Mouse (Mus musculus) embryonic fibroblast, embryonic 13.5 days (primary cell): ENCODE data around the gene Slc35f1. TPM values are rescaled to one million over a fixed set of nuclear protein-coding genes. Genes with fewer than 3 reads are reported as not detected.

Source experiments
- H3K27ac ChIP-seq: 2 replicates; pipeline ENCODE4 v1.5.1; 2012; ENCODE audit warnings: low read length, control low read depth, inconsistent platforms; ENCODE audit not compliant: insufficient read depth
- H3K4me1 ChIP-seq: 2 replicates; pipeline ENCODE4 v1.6.1; 2011; ENCODE audit warnings: low read length; ENCODE audit not compliant: control insufficient read depth, insufficient read depth
- H3K4me3 ChIP-seq: 2 replicates; pipeline ENCODE4 v1.5.1; 2011; ENCODE audit warnings: mild to moderate bottlenecking, control low read depth, low read length; ENCODE audit not compliant: insufficient read depth
- CTCF ChIP-seq: IDR thresholded peaks from 2 replicates; pipeline ENCODE4 v1.5.1; 2011; ENCODE audit warnings: mild to moderate bottlenecking, control low read depth, low read length, moderate library complexity, borderline replicate concordance; ENCODE audit not compliant: insufficient read depth
- POLR2A ChIP-seq: IDR thresholded peaks from 2 replicates; pipeline ENCODE4 v1.6.1; 2011; ENCODE audit warnings: low read depth, mild to moderate bottlenecking, control low read depth, low read length, moderate library complexity
- polyA plus RNA-seq: library from polyadenylated mRNA; stranded (reverse); fragments of >200 nt; gene quantifications from 2 replicates; pipeline ENCODE4 v1.2.4, GENCODE M21; 2011; ENCODE audit warnings: low read depth; ENCODE audit not compliant: missing spikeins, insufficient read length

The Slc35f1 gene
- polyA plus RNA-seq, 1 experiment = 0.90 TPM

DNA sequence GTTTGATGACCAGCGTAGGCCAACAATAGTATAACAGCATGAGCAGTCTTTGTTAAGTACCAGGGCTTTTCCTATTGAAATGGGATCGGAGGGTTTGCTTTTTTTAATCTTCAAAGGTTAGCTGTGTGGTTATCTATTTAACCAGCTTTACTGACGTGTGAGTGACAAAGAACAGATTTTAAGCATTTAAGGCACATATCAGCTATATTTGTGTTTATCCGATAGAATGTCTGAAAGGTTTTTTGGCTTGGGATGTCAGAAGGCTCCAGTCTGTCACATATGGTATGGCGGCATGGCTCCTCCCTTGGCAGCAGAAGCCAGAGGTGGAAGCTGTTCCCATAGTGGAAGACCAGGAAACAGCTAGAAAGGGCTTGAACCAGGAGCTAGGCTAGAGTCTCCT lies 36.3 kb downstream of the Slc35f1 start:
- H3K4me3 ChIP-seq = no peak overlapping the region
- TF ChIP-seq CTCF (no peak), POLR2A (no peak)
- H3K27ac ChIP-seq = no peak overlapping the region
- no peaks in the 10 kb centered on the region for H3K4me1 ChIP-seq

DNA sequence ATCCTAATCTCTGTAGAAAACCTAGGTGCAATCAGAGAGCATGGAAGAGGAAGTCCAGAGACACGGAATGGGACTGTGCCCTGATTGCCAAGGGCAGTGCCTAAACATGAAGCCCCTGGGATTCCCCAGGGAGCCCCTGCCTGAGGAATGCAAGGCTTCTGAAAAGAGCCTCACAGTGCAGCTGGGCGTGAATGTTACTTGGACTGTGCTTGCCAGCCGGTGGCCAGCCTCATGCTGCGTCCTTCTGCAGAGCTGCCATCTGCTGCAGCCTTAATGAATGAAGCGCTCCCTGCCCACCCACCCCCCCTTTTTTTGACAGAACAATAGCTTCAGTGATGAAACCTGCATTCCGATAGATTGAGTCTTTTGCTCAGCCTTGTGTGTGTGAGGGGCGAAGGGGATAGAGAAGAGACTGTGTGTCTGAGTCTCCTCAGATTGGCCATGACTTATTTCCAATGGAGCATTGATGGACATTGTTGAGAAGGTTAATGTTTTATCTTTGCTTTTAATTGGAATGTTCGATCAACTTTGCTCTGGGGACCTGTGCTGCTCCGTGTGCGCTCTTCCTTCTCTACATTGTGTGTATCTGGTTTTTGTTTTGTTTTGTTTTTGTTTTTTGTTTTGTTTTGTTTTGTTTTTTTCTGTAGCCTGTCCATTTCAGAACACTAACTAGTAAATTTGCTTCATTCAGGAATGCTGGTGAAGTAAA lies 52.5 kb downstream of the Slc35f1 start:
- Histone ChIP-seq H3K4me3 (no peak overlapping the region), H3K27ac (no peak overlapping the region), H3K4me1 (no peaks in the 10 kb centered on the region)
- TF ChIP-seq CTCF (no peak), POLR2A (no peak)

DNA sequence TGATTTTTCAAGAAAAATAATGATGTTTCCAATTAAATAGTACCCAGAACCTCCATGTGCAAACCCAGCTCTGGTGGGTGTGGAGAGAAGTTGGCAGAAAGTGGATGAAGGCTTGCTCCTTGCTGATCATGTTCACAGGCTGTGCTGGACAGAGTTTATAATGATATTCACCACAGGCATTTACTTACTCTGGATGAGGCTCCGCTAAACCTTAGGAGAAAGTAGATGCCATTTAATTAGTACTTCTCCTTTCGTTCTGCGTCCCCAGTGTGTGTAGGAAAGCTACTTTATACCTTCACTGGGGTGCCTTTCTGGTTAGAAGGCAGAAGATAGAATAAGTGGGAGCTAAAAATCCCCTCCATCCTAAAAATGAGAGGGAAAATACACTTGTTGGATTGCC lies 53.5 kb downstream of the Slc35f1 start:
- TF ChIP-seq CTCF = no peak
- TF ChIP-seq POLR2A = no peak
- H3K27ac ChIP-seq = no peak overlapping the region
- no peaks in the 10 kb centered on the region for H3K4me1 ChIP-seq
- H3K4me3 ChIP-seq = no peak overlapping the region

DNA sequence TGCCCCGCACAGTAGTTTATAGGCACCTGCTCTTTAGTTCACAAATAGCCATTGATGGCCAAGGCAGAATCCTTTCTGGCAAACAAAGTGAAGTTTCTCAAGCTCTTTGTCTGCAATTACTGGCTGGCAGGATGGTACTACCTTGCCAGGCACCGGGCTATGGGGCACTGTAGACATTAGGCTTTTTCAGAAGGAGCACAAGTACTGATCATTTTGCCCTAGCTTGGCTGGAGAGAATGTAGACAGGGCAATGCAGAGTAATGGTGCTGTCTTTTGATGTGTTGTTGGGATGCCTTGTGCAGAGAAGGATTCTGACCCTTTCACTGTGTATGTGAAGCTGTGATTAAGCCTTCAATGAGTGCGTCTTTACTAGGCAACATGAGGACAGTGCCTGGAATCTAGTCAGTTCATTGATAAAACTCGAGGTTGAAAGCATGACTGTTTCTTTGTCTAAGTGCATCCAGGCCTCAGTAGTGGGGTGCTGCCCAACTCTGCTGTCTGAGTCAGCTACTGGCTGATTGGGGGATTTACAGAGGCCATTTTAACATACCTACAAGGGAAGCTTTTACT lies 57.8 kb downstream of the Slc35f1 start:
- no peak overlapping the region for H3K27ac ChIP-seq
- H3K4me1 ChIP-seq = no peaks in the 10 kb centered on the region
- TF ChIP-seq POLR2A = no peak
- TF ChIP-seq CTCF = no peak
- H3K4me3 ChIP-seq = no peak overlapping the region

DNA sequence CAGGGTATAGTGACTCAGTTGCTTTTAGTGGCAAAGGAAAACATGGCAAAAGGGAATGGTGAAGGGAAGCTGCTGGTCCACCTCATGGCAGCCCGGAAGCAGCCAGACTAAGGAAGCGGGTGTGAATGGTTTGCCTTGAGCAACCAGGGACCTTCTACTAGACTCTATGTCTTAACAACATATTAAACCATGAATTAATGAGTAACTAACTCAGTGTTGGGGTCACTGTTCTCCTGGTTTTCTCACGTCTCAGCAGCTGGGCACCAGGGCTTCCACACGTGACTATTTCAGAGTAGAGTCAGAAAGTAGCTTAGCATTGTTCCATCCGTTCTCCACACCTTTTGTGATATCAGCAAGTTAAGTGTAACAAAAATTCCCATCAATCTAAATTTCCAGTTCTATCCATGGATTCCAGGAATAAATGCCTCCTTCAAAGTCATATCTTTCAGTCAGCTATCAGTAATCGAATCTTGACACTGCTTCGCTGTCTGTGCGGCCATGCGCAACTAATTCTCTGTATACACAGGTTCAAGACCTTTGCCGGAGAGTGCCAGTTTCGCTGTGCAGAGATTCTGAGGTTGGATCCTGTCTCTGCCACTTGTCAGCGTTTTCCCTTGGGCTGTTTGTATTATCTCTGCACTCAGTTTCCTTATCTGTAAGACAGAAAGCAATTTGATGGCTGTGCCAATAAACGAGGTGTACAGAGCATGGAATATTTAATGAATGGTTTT lies 65.8 kb downstream of the Slc35f1 start:
- no peak overlapping the region for H3K4me3 ChIP-seq
- H3K27ac ChIP-seq = no peak overlapping the region
- H3K4me1 ChIP-seq = no peaks in the 10 kb centered on the region
- no peak for TF ChIP-seq POLR2A
- TF ChIP-seq CTCF = no peak

DNA sequence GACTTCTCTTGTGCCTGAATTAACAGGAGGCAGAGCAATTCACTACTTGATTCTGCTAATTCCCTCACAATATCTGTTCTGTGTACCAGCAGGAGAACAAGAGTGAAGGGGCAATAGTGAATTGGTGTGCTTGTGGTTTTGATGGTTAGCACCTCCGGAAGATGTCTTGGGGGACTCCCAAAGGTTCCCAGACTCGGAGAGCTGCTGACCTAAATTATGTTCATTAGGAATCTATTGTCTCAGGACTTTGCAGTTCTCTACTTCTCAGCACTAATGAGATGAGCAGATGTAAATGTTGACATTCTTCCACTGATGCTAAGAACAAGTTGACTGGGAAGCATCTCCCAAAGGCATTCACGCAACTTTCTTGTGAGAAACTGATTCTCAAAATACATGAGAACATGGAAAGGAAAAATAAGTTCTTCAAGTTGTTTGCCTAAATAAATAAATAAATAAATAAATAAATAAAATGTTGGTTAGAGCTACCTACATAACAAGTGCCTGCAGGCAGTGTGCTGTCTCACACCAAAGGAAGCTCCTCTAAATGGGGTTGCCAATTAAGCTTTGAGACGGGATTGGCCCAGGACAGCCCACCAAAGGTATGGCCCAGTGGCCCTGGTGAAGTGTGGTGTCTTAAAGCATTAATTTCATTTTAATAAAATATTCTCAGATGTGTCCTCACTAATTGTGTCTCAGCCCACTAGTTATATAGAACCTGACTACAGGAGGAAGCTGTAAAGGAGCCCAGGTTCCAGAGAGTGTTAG lies 67.3 kb downstream of the Slc35f1 start:
- Histone ChIP-seq H3K4me3 (no peak overlapping the region), H3K27ac (no peak overlapping the region), H3K4me1 (no peaks in the 10 kb centered on the region)
- no peak for TF ChIP-seq POLR2A
- TF ChIP-seq CTCF = no peak

DNA sequence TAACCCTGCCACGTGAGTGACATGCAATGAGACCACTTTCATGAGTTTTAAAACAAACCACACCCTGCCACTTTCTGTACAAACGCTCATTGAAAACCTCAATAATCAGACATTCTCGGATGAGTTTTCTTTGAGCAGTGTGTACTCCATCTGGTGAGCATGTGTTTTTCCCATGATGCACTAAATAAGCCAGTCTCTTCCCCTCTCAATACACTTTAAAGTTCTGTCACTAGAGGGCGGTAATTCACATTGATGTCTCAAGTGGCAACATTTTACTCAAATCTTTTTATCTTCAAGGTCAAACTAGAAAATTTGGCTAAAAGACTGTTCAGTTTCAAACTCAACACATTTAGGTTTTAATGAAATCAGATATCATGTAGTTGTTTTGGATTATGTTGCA lies 68.3 kb downstream of the Slc35f1 start:
- Histone ChIP-seq H3K27ac (no peak overlapping the region), H3K4me3 (no peak overlapping the region), H3K4me1 (no peaks in the 10 kb centered on the region)
- TF ChIP-seq POLR2A (no peak), CTCF (no peak)

DNA sequence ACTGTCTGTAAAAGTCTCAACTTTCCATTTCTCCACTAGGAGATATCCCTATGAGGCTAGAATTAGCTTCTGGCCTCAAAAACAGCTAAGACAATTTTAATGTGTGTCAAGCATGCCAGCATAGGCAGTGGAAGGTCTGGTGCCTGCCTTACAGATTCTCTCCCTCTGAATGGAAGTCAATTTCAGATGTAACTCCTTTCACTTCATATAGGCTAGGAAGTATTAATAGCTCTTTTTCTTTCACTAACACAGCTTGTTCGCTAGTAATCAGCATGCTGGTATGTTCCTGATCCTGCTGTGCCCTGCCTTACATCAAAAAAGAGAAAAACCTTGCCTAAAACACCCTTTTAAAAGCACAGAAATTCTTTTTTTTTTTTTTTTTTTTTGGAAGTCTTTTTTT lies 70.2 kb downstream of the Slc35f1 start:
- TF ChIP-seq POLR2A (no peak), CTCF (no peak)
- H3K4me3 ChIP-seq = no peak overlapping the region
- no peaks in the 10 kb centered on the region for H3K4me1 ChIP-seq
- H3K27ac ChIP-seq = no peak overlapping the region

DNA sequence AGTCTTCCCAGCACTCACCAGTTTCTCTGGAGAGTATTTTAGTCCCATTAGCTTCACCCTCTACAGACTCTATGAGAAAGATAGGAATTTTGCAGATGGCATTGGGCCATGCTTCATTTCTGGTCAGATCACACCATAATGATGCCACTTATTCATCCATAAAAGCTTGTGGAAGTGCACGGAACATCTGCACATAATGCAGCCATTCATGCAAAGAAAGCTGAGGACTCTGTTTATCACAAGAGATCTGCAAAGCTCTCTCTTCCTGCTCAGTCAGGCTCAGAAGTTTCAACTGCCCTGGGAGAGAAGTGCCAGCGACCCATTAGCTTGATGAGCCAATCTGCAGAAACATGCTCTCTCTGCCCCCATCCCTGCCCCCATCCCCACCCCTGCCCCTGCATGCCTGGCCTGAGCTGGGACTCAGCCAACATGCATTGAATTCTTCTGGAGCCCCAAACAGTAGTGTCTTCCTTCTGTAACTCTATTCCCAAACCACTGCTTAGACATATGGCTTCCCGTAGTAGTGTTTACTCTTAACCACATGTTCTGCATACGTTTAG lies 89.7 kb downstream of the Slc35f1 start:
- no peaks in the 10 kb centered on the region for H3K4me1 ChIP-seq
- no peak overlapping the region for H3K4me3 ChIP-seq
- H3K27ac ChIP-seq = no peak overlapping the region
- TF ChIP-seq CTCF (no peak), POLR2A (no peak)
